Mouse (Mus musculus) ES-Bruce4 (cell line): ENCODE results near the gene Tmem121. TPM values are rescaled to one million over a fixed set of nuclear protein-coding genes. Genes with fewer than 3 reads are reported as not detected.

ENCODE experiments used
- H3K27ac ChIP-seq: 2 replicates; pipeline ENCODE4 v1.5.1; 2012; ENCODE audit warnings: low read length, inconsistent platforms; ENCODE audit not compliant: insufficient read depth
- H3K27me3 ChIP-seq: 2 replicates; pipeline ENCODE4 v1.6.1; 2012; ENCODE audit warnings: mild to moderate bottlenecking, low read length, inconsistent platforms; ENCODE audit not compliant: control insufficient read depth, poor library complexity, insufficient read depth, severe bottlenecking
- H3K36me3 ChIP-seq: 2 replicates; pipeline ENCODE4 v1.6.1; 2012; ENCODE audit warnings: inconsistent platforms, mild to moderate bottlenecking, low read length, moderate library complexity; ENCODE audit not compliant: control insufficient read depth, poor library complexity, insufficient read depth, severe bottlenecking
- H3K4me1 ChIP-seq: one replicate; pipeline ENCODE4 v1.8.1; 2011; ENCODE audit warnings: low read length; ENCODE audit not compliant: control insufficient read depth, insufficient read depth
- H3K4me3 ChIP-seq: 2 replicates; pipeline ENCODE4 v1.5.1; 2011; ENCODE audit warnings: low read depth, mild to moderate bottlenecking, low read length
- H3K9ac ChIP-seq: 2 replicates; pipeline ENCODE4 v1.6.1; 2012; ENCODE audit warnings: low read depth, mild to moderate bottlenecking, inconsistent platforms; ENCODE audit not compliant: poor library complexity, severe bottlenecking
- H3K9me3 ChIP-seq: replicated peaks from 2 replicates; pipeline ENCODE4 v1.6.1; 2012; ENCODE audit warnings: mild to moderate bottlenecking, low read length, inconsistent platforms; ENCODE audit not compliant: control insufficient read depth, poor library complexity, insufficient read depth, severe bottlenecking
- CTCF ChIP-seq: IDR thresholded peaks from one replicate; pipeline ENCODE4 v1.8.1; 2011; ENCODE audit warnings: low read depth, low read length
- EP300 ChIP-seq: IDR thresholded peaks from 2 replicates; pipeline ENCODE4 v1.6.1; 2011; ENCODE audit warnings: low read depth, low read length; ENCODE audit not compliant: insufficient read depth
- POLR2A ChIP-seq: IDR thresholded peaks from one replicate; pipeline ENCODE4 v1.8.1; 2011; ENCODE audit warnings: low read length; ENCODE audit not compliant: insufficient read depth
- polyA plus RNA-seq: library from polyadenylated mRNA; stranded (reverse); fragments of >200 nt; gene quantifications from 2 replicates; pipeline ENCODE4 v1.2.4, GENCODE M21; 2011; ENCODE audit warnings: low read depth; ENCODE audit not compliant: missing spikeins, insufficient read depth, insufficient read length

Tmem121 gene
- polyA plus RNA-seq, 1 experiment = 4.8 TPM

DNA sequence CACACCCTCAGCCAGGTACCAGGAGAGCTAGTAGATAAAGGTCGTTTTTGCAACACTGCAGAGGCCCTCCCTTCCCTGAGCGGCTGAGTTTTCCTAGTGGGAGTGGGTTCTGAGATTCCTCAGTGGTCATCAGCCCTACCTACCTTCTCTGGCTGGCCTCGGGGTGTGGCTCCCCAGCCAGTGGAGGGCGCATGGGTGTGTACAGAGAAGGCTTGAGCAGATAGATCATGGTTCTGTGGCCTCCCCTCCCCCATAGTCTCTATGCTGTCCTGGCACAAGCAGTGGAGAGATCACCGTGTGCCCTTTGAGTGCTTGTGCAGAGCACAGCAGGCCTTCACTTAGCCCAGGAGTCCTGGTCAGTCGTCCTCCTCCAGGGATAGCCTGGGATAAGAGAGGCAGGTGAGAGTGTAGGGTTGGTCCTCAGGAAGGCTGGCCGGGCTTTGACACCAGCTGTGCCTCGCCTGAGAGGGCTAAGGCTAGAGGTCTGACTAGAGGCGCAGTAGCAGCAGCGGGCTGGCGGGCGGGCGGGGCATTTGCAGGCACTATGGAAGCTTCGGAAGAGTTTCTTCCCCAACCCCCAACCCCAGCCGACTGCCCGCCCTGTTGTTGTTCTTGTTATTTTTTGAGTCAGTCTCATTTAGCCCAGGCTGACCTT lies 37.2 kb upstream of the Tmem121 start:
- H3K4me1 ChIP-seq = peaks cover 11% of the 10 kb centered on the region

DNA sequence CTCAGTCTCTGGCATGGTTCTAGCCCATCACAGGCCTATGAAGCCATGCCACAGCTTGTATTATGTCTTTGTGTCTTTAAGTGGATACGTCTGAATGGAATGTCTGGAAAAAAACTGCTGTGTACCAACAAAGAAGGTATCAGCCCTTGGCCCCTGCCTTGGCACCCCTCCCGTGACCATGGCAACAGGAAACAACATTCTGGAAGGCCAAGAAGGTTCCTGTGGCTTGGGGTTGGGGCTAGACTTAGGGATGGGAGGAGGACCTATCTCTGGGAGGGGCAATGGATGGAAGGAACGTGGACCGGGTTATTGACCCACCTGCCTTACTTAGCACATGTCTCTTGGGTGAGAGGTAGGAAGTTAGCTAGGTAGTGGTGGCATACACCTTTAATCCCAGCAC lies 36.4 kb upstream of the Tmem121 start:
- no peak overlapping the region for H3K27ac ChIP-seq
- no peak overlapping the region for H3K4me3 ChIP-seq
- no peaks in the 10 kb centered on the region for H3K27me3 ChIP-seq
- peaks cover 7% of the 10 kb centered on the region for H3K4me1 ChIP-seq
- no peak overlapping the region for H3K9ac ChIP-seq
- TF ChIP-seq CTCF (no peak), EP300 (no peak), POLR2A (no peak)
- H3K9me3 ChIP-seq = no peaks in the 10 kb centered on the region
- no peaks in the 10 kb centered on the region for H3K36me3 ChIP-seq

More for the DNA sequence above, 37.2 kb upstream of the Tmem121 start:
- Histone ChIP-seq H3K9me3 (no peaks in the 10 kb centered on the region), H3K4me3 (no peak overlapping the region), H3K9ac (no peak overlapping the region), H3K27me3 (no peaks in the 10 kb centered on the region), H3K36me3 (no peaks in the 10 kb centered on the region), H3K27ac (no peak overlapping the region)
- TF ChIP-seq CTCF (peak; percentile 59), EP300 (0 out of 2 replicates have a peak, but pooled peaks have one; percentile 73), POLR2A (no peak)

DNA sequence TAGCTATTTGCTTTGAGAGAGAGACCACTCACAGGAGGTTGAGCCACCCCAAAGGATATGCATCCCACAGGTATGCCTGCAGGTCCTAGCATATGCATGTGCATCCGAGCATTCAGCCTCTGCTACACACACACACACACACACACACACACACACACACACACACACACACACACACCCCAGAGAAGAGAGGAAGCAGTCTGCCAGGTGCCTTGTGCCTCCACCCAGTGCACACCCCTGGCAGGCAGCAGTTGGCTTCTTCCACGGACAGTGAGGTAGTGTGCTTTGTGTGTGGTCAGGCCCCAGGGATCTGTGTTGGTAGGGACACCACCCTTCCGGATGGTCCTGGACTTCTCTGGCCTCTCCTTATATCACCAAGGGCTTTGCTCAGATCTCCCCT lies 35.8 kb upstream of the Tmem121 start:
- Histone ChIP-seq H3K27ac (no peak overlapping the region), H3K27me3 (no peaks in the 10 kb centered on the region), H3K4me3 (no peak overlapping the region), H3K36me3 (no peaks in the 10 kb centered on the region), H3K9ac (no peak overlapping the region), H3K9me3 (no peaks in the 10 kb centered on the region), H3K4me1 (peaks cover 7% of the 10 kb centered on the region)
- no peak for TF ChIP-seq EP300
- TF ChIP-seq POLR2A = no peak
- no peak for TF ChIP-seq CTCF

DNA sequence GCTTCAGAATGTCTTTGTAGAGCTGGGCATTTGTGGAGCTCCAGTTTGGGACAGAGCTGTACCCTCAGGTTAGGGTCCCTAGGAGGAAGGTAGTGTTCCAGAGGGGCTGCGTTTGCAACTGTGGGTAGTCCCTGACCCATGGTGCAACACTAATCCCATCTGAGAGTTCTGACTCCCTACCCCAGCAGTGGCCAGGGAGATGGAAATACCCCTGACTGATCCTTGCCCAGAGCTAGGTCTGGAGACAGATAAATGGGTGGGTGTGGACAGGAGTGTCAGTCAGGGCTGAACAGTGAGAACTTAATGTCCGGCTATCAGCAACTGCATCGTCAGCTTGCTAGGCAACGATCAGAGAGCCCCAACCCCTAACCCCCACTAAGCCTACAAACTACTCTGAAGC lies 35.1 kb upstream of the Tmem121 start:
- no peaks in the 10 kb centered on the region for H3K9me3 ChIP-seq
- no peak overlapping the region for H3K4me3 ChIP-seq
- H3K27ac ChIP-seq = no peak overlapping the region
- no peak for TF ChIP-seq CTCF
- TF ChIP-seq EP300 = no peak
- TF ChIP-seq POLR2A = no peak
- no peak overlapping the region for H3K9ac ChIP-seq
- no peaks in the 10 kb centered on the region for H3K36me3 ChIP-seq
- no peaks in the 10 kb centered on the region for H3K27me3 ChIP-seq
- peaks cover 7% of the 10 kb centered on the region for H3K4me1 ChIP-seq

DNA sequence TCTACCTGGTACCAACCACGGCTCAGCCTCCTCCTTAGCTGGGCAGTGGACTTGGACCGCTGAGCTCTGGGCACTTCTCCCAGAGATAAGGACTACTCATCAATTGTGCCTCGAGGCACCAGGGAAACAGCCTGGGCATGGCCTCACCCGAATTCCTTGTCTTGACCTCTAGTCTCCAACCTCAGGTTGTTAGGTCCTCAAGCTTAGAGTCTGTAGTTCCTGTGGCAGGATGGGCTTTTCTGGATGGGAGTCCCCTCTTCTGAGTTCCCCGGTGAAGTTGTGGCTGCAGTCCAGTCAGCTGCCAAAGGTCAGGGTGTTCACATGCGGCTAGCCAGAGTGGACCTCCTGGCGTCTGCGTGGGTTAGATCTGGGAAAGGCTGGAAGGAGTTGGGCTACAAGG lies 34.7 kb upstream of the Tmem121 start:
- Histone ChIP-seq H3K4me1 (peaks cover 7% of the 10 kb centered on the region), H3K9ac (no peak overlapping the region), H3K27me3 (no peaks in the 10 kb centered on the region), H3K9me3 (no peaks in the 10 kb centered on the region), H3K4me3 (no peak overlapping the region), H3K36me3 (no peaks in the 10 kb centered on the region), H3K27ac (no peak overlapping the region)
- TF ChIP-seq POLR2A = no peak
- TF ChIP-seq CTCF = no peak
- no peak for TF ChIP-seq EP300

DNA sequence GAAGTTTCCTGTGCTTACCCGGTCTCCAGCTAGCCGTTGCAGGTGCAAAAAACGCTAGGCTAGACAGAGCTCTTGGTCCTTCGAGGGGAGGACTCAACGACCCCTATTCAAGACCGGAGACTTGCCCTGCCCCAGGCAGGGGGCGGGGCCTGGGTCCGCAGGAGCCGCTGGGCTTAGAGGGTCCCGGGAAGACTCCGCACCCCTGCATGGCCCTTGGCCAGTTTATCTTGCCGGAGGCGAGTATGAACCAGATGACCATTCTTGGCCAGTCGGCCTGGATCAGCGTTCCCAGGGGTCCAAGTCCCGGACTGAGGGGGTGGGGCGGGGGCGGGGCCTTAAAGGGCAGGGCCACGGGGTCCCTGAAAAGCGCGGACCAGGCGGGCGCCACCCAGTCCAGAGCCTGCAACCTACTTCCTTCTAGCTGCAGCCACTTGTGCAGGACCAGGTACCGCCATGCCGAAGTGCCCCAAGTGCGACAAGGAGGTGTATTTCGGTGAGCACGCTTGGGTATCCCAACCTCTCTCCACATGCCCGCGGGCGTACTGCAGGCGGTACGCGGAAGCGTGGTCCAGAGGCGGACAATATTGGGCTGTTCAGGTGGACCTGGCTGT lies 34.0 kb upstream of the Tmem121 start:
- peak overlapping the region; percentile 96 for H3K4me3 ChIP-seq
- no peaks in the 10 kb centered on the region for H3K36me3 ChIP-seq
- no peaks in the 10 kb centered on the region for H3K9me3 ChIP-seq
- H3K27ac ChIP-seq = no peak overlapping the region
- peak overlapping the region; percentile 55 for H3K9ac ChIP-seq
- peaks cover 7% of the 10 kb centered on the region for H3K4me1 ChIP-seq
- no peaks in the 10 kb centered on the region for H3K27me3 ChIP-seq
- no peak for TF ChIP-seq EP300
- peak; percentile 31 for TF ChIP-seq POLR2A
